Mouse (Mus musculus): ENCODE measurements around the gene Ppfia3.
A peak's percentile ranks its signal among the peaks of the same experiment; 100 is the strongest.
"Not testable (repeated sequence)": the region's sequence is repeated elsewhere in the genome, so short reads cannot be mapped to it uniquely, and the experiment has no call there.

Gene Ppfia3

GRCm38 (mm10) chr7:45366652-45367019 lies at the start of gene Ppfia3:
Gene Ppfia3, minus strand, starts transcription at chr7:45367019.
- no peak for DNase-seq (ENCODE audit: extremely low spot score)

GRCm38 (mm10) chr7:45415636-45416035 lies 48.8 kb upstream of the Ppfia3 start:
- no peak for DNase-seq (ENCODE audit: extremely low spot score)

GRCm38 (mm10) chr7:45414740-45415224 lies 48.0 kb upstream of the Ppfia3 start:
- DNase-seq (ENCODE audit: extremely low spot score), result no peak

GRCm38 (mm10) chr7:45413864-45414739 lies 47.3 kb upstream of the Ppfia3 start:
- peak; percentile 33 for DNase-seq (ENCODE audit: extremely low spot score)

- DNase-seq (ENCODE audit: extremely low spot score), result peak; percentile 51
These were observed 46.5 kb upstream of the Ppfia3 start, which contains the start of gene Ntf5 for GRCm38 (mm10) chr7:45413113-45413863. Gene Ntf5, plus strand, starts transcription at chr7:45413695.

DNA sequence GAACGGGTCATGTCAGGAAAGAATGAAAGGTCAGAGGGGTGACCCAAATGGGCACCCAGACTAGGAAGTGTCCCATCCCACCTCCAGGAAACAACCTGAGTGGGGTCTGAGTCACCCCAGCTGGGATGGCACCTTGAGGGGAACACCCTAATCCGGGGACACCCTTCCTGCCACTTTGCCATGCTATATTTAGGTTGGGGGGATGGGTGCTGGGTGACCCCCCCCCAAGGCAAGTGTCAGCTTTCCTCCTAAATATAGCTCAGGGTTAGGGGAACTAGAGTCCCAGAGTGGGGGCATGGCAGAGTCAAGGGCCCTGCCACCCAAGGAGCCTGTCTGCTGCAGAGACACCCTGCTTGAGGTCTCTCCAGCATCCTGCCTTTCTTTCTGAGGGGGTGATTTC lies 45.6 kb upstream of the Ppfia3 start:
- DNase-seq (ENCODE audit: extremely low spot score), result no peak

- DNase-seq (ENCODE audit: extremely low spot score), result no peak
These were observed 42.8 kb upstream of the Ppfia3 start for GRCm38 (mm10) chr7:45409497-45410163.

- DNase-seq (ENCODE audit: extremely low spot score), result no peak
These were observed 42.1 kb upstream of the Ppfia3 start for GRCm38 (mm10) chr7:45408949-45409348.

DNA sequence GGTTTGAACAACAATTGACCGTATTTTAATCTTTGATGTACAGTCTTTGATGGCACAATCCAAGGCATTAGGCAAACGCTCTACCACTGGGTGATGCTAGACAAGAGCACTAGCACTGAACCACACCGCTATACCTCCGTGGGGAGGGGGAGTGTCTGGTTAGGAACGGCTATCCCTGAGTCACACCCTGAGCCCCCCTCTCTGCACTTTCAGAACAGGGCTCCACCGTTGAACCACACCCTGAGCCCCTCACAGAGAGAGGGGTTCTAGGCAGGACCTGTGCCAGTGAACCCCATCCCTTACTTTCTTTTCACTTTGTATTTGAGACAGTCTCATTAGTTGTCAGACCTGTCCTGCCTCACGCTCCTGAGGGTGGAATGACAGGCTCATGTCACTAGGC lies 41.5 kb upstream of the Ppfia3 start:
- no peak for DNase-seq (ENCODE audit: extremely low spot score)

GRCm38 (mm10) chr7:45407836-45408235 lies 41.0 kb upstream of the Ppfia3 start:
- DNase-seq (ENCODE audit: extremely low spot score), result no peak

DNA sequence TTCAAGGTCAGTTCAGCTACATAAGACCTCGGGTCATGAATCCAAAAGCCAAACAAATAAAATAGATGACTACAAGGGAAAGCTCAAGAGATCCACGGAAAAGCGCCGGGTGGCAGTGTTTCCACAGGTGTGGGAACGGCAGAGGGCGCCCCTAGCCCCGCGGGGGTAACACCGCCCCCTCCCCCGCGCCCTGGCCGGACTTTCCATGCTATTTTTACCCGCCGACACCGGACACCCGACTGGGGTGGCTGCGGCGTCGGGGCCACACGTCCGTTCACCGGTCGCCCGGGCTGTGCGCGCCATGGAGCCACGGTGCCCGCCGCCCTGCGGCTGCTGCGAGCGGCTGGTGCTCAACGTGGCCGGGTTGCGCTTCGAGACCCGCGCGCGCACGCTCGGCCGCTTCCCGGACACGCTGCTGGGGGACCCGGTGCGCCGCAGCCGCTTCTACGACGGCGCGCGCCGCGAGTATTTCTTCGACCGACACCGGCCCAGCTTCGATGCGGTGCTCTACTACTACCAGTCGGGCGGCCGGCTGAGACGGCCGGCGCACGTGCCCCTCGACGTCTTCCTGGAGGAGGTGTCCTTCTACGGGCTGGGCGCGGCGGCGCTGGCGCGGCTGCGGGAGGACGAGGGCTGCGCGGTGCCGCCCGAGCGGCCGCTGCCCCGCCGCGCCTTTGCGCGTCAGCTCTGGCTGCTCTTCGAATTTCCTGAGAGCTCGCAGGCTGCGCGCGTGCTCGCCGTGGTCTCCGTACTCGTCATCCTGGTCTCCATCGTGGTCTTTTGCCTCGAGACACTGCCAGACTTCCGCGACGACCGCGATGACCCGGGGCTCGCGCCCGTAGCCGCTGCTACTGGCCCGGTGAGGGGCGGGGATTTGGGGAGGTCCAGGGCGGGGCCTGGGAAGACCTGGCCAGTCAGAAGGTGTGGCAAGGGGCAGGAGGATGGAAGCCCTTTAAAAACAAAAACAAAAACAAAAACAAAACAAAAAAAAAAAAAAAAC lies 39.6 kb upstream of the Ppfia3 start:
- no peak for DNase-seq (ENCODE audit: extremely low spot score)

- peak; percentile 59 for DNase-seq (ENCODE audit: extremely low spot score)
These were observed 38.6 kb upstream of the Ppfia3 start, which contains the start of gene Kcna7 for GRCm38 (mm10) chr7:45405091-45406075. Gene Kcna7, plus strand, starts transcription at chr7:45405653.

- peak; percentile 58 for DNase-seq (ENCODE audit: extremely low spot score)
These were observed 36.9 kb upstream of the Ppfia3 start for GRCm38 (mm10) chr7:45403532-45404261.

DNA sequence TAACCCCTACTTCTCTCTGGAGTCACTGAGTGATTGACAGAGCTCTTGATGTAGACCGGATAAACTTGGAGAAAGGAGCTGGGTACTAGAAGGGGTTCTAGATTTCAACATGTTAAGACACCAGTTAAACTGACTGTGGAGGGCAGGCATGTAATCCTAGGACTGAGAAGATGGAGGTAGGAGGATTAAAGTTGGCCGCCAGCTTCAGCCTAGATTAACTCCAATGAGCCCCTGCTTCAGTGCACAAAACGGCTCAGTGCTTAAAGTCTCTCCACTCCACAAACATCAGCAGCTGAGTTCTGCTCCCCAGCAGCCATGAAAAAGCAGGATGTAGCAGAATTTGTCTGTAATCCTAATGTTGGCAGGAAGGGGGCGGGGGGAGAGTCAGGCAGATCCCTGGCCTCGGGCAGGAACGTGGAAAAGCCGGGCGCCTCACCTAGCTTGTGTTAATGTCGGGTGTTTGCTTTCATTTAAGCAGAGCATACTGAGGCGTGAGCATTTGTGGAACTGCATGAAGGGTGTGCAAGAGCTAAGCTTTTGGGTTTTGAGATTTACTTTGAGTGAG lies 34.8 kb upstream of the Ppfia3 start:
- no peak for DNase-seq (ENCODE audit: extremely low spot score)

DNA sequence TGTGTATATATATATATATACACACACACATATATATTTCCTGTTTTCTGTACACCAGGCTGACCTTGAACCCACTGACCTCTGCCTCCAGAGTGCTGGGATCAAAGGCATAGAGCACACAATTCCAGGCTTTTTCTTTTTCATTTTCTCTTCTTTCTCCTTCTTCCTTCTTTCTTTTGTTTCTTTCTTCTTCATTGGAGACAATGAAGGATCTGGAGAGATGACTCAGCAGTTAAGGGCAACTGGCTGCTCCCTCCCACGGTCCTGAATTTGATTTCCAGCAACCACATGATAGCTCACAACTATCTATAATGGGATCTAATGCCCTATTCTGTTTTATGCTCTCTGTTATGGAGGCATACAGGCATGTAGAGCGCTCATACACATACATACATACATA lies 30.0 kb upstream of the Ppfia3 start:
- DNase-seq (ENCODE audit: extremely low spot score), result no peak

- DNase-seq (ENCODE audit: extremely low spot score), result not testable (repeated sequence)
These were observed 29.5 kb upstream of the Ppfia3 start for GRCm38 (mm10) chr7:45396337-45396775.

DNA sequence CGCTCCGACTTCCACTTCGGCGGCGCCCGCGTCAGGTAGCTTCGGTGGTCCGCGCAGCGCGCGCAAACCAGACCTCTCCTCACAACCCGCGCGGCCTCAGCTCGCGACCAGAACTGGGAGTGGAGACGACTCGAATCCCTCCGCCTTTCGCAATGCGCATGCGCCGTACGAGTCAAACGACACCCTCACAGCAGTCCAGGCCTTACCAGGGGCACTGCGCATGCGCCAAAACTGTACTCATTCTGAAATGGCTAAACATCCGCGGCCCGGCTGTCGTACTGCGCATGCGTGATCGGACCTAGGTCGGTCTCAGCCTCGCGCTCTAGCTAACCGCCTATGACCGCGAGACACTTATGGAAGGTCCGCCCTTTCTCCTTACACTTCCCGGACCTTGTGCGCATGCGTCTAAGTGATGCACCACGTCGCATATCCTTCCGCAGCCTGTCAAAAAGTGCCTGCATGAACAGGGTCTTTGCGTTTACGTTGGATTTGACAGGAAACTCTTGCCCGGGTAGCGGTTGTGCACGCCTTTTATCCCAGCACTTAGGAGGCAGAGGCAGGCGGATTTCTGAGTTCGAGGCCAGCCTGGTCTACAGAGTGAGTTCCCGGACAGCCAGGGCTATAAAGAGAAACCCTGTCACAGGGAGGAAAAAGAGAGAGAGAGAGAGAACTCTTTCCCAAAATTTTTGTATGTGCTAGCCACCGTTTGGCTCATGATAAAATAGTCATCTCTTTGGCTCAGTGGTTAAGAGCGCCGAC lies 28.9 kb upstream of the Ppfia3 start, which contains the start of gene Snrnp70:
Gene Snrnp70, minus strand, starts transcription at position 165 of the 759 bp plus-strand sequence.
- peak; percentile 100 for DNase-seq (ENCODE audit: extremely low spot score)

DNA sequence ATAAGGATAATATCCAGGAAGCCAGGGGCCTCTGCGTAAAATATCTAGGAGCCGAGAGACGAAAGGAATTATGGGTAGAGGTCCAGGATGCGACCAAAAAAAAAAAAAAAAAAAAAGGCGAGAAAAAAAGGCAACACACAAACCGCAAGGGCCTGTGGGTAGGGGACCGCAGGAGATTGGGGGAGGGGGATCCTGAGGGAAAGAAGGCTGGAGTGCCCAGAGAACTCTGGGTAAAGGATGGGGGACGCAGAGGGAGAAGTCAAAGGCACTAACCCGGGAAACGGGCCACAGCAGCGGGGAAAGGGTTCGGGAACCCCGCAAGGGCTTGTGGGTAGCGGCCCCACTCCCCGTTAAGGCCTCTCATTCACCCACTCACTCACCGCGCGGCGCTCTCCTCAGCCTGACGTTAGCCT lies 28.3 kb upstream of the Ppfia3 start:
- DNase-seq (ENCODE audit: extremely low spot score), result no peak

Data from embryo, embryonic 9.5 days (tissue).